Mouse (Mus musculus): ENCODE results near the gene Gja5.

Gja5 gene

GRCm38 (mm10) chr3:96904393-96904792 is at the start of gene Gja5:
TSS of gene Gja5 (plus strand) at chr3:96904693.
- no peak for DNase-seq (ENCODE audit: low read depth, low spot score)

DNA sequence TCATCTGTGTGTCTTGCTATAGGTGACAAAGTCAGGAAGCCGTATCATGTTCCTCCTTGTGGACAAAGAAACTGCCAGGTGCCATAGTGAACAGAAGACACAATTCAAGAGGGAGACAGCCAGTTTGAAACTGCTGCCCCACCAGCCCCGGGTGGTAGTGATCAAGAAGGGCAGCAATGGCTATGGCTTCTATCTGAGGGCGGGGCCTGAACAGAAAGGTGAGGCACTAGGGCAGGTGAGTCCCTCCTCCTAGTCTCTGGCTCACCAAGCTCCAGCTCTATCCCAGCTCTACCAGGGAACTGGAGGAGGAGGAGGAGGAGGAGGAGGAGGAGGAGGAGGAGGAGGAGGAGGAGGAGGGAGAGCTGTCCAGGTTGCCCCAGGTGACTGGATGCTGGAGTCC is 48.7 kb upstream of the Gja5 start:
- DNase-seq (ENCODE audit: low read depth, low spot score) = no peak

GRCm38 (mm10) chr3:96860498-96860897 is 44.0 kb upstream of the Gja5 start:
- no peak for DNase-seq (ENCODE audit: low read depth, low spot score)

- no peak for DNase-seq (ENCODE audit: low read depth, low spot score)
These were observed 36.6 kb upstream of the Gja5 start for GRCm38 (mm10) chr3:96867863-96868262.

GRCm38 (mm10) chr3:96868566-96868965 is 35.9 kb upstream of the Gja5 start:
- DNase-seq (ENCODE audit: low read depth, low spot score) = no peak

DNA sequence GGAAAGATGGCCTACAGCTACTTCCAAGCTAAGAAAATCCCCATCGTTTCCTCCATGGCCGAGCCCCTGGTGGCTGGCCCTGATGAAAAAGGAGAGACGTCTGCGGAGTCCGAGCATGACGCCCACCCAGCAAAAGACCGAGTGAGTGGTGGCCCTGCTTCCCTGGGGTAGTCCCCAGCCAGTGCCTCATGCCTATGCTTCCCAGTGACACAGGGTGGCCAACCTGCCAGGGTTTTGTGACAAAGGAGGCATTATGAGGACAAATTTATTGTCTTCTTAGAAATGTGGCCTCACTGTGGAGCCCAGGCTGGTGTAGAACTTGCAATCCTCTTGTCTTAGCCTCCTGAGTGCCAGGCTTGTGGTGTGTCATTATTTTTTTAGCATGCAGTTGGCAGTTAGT is 35.4 kb upstream of the Gja5 start:
- no peak for DNase-seq (ENCODE audit: low read depth, low spot score)

DNA sequence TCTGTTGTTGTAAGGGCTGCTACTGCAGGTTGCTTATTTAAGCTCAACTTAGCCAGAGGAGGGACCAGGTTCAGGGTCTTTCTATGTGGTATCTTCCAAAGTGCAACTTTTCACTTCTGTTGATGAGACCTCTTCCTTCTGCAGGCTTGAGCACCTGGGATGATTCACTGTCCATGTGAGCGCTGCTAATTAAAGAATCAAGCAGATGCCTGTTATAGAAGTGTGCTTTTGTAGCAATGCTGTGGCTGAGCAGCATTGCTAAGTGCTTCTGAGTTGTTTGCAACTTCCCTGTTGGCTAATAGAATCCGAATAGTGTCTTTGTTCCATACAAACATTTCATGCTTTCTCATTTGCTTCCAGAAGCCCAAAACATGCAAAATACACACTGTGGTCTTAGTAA is 34.2 kb upstream of the Gja5 start:
- no peak for DNase-seq (ENCODE audit: low read depth, low spot score)

- no peak for DNase-seq (ENCODE audit: low read depth, low spot score)
These were observed 33.4 kb upstream of the Gja5 start for GRCm38 (mm10) chr3:96871070-96871469.

DNA sequence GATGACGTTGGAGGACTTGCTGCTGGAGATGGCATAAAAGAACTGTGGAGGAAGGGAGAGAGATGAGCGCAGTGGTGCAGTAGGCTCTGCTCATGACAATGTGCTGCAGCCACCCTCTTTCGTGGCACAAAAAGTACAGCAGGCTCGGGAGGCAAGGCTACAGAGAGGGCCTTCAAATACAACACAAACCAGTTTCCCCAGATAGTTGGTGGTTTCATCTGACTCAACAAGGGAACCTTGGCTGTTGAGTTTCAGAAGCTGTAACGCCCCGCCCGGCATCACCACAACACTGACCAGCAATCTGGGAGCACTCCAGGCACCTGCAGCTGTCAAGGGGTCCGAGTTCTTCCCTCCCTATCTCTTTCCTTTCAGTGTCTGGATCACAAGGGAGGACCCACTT is 32.0 kb upstream of the Gja5 start:
- no peak for DNase-seq (ENCODE audit: low read depth, low spot score)

- no peak for DNase-seq (ENCODE audit: low read depth, low spot score)
These were observed 29.5 kb upstream of the Gja5 start for GRCm38 (mm10) chr3:96874808-96875571.

DNA sequence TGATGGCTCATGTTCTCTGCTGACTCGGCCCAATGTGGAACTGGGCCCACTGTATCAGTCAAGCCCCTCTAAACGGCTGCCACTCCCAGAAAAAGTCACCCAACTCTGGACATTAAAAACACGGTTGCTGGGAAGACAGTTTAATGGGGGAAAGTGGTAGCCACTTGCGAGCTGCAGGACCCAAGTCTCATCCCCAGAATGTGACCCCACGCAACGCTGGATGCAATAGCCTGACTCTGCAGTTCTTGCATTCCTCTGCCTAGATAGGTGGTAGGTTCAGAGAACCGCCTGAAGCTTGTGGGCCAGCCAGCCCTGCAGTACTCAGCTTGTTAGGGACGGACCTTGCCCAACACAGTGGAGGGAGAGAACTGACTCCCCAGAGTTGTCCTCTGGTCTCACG is 25.0 kb upstream of the Gja5 start:
- no peak for DNase-seq (ENCODE audit: low read depth, low spot score)

- DNase-seq (ENCODE audit: low read depth, low spot score) = no peak
These were observed 24.1 kb upstream of the Gja5 start for GRCm38 (mm10) chr3:96880385-96880784.

DNA sequence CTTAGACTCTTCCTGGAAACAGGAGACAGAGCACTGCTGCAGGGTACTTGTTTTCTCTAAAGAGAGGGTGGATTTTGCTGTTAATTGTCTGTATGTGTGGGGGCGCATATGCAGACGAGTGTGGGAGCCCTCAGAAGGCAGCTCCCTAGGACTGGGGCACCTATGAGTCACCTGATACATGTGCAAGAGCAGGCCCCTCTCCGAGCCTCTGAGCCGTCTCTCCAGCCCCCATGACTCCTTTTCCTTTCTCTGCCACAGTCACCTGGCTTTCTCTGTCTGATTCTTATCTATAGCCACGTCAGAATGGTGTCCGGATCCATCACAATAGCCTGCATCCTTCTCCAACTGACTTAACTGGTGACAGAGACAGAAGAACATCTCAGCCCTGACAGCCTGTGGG is 22.9 kb upstream of the Gja5 start:
- DNase-seq (ENCODE audit: low read depth, low spot score) = no peak

- DNase-seq (ENCODE audit: low read depth, low spot score) = no peak
These were observed 22.2 kb upstream of the Gja5 start for GRCm38 (mm10) chr3:96882061-96882849.

- DNase-seq (ENCODE audit: low read depth, low spot score) = no peak
These were observed 20.8 kb upstream of the Gja5 start for GRCm38 (mm10) chr3:96883690-96884089.

GRCm38 (mm10) chr3:96902336-96902999 is 2.0 kb upstream of the Gja5 start:
- DNase-seq (ENCODE audit: low read depth, low spot score) = no peak

DNA sequence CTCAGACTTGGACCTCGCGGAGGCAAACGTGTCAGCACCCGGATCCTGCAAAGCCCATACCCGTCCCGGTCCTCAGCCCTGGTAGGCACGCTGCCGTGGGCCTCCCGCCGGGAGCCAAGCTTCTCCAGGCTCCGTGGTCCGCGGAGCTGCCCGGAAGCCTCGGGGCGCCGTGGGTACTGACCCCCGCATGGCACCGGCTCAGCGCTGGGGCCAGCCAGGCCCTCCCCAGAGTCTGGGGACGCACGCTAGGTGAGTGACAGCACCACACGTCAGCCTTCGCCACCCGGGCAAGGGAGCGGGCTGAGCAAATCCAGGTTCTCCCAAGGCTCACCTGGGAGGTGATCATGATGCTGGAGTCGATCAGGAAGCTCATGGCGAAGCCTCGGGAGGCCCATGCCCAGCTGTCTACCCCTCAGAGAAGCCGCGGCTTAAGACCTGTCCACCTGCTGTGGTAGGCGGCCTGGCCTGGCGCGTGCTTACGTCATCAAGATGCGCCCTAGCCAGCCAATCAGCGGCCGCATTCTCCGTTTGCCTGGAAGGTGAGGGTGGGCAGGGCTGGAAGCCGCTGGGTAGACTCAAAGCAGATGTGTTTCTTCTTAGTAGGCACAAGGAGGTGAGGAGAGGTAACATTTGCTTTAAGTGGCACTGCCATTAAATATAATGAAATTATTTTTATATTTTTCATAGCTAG is 503 bp downstream of the Gja5 start, which contains the start of gene Gpr89:
Gene Gpr89 (minus strand): TSS at position 496 of the 691 bp plus-strand sequence.
- peak; percentile 91 for DNase-seq (ENCODE audit: low read depth, low spot score)

- DNase-seq (ENCODE audit: low read depth, low spot score) = peak; percentile 0
These were observed 1.1 kb downstream of the Gja5 start for GRCm38 (mm10) chr3:96905592-96905991.

DNA sequence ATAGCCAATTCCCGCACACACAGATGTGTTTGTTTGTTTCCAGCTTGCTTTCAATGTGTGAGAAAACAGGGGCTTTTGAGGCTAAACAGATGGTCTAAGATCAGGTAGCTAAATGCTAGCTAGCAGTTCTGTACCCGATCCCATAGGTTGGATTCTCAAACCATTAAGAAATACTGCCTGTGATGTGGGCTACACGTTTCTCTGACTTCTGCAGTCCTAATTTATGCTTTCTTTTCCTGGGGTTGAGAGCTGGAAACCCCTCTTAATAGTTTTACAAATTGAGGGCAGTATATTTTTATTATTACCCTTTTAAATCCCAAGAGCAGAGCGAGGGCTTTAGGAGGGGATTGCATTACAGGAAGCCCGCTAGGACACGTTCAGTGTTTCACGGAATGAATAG is 16.5 kb downstream of the Gja5 start:
- DNase-seq (ENCODE audit: low read depth, low spot score) = no peak

GRCm38 (mm10) chr3:96924631-96925030 is 20.1 kb downstream of the Gja5 start:
- no peak for DNase-seq (ENCODE audit: low read depth, low spot score)

GRCm38 (mm10) chr3:96925920-96926319 is 21.4 kb downstream of the Gja5 start, which contains the start of gene Gja8:
TSS of gene Gja8 (minus strand) at chr3:96926020.
- no peak for DNase-seq (ENCODE audit: low read depth, low spot score)

DNA sequence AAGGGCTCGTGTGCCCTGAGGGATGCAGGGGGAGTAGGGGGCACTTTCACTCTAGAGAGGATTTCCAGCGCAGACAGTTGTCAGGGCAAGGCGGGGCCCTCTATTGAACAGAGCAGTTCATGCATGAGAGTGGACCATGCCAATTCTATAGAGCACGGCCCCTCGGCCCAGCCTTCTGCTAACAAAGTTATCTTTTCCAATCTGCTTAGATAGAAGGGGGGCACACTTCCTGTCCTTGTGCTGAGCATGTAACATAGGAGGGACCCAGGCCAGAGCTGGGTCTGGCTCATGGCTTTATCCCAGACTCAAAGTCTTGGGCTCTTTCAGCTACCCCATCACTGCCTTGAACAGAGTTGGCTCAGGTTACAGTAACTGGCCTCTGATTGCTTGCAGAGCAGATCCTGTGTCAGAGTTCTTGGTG is 26.8 kb downstream of the Gja5 start:
- no peak for DNase-seq (ENCODE audit: low read depth, low spot score)

Data from retina, postnatal 7 days (tissue).